Mouse (Mus musculus): Measurements from ENCODE around the gene Ldhb.
"Not testable (repeated sequence)": the region's sequence is repeated elsewhere in the genome, so short reads cannot be mapped to it uniquely, and the experiment has no call there.

Gene Ldhb

DNA sequence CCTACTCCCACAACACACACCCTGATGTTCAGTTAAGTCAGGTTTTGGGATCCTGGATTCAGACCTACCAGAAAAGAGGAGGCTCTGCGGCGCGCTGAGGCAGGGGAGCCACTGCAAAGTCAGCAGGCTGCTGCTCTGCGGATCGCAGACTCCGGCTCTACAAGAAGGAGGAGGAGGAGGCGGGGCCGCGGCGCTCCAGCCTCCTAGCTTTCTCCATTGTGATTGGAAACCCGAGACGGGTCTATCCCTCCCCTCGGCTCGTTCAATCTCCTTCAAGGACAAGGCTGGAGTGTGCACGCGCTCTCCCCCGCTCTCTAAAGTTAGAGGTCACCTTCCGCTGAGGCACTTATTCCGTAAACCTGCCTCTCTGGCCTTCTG is at the start of gene Ldhb:
TSS of gene Ldhb (minus strand) at position 173 of the 378 bp plus-strand sequence.
- DNase-seq (ENCODE audit: low read depth, low spot score): peak; percentile 94

DNA sequence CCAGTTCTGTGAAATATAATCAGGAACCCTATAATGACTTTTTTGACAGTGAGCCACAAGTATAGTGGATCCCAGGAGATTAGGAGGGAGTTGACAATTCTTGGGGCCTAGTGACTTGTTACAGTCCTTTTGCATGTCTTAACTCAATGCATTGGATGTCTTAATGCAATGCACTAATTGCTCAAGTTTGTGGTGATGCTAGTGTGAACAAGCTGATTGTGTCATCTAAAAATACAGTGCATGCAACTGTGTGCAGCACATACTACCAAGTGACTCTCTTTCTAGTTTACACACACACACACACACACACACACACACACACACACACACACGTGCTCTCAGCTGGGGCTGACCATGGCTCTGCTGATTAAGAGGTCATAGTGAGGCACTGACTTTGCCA is 48.2 kb upstream of the Ldhb start:
- DNase-seq (ENCODE audit: low read depth, low spot score): no peak

DNA sequence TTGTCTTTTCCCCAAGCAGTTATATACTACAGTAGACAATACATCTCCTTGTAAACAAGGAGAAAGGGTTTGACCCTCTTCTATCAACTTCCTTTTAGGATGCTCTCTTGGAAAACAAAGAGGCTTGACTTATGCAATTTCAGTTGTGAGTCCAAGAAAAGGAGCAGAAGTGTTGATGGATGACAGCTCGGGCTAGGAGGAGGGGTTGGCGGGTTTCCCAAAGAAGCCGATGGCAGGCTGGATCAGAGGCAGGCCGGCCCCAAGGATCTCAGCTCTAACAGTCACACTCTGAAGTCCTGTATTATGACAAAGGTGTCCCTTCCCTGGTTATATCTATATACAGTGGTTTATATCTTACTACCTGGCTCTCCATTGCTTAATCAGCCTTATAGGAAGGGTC is 43.7 kb upstream of the Ldhb start:
- no peak for DNase-seq (ENCODE audit: low read depth, low spot score)

DNA sequence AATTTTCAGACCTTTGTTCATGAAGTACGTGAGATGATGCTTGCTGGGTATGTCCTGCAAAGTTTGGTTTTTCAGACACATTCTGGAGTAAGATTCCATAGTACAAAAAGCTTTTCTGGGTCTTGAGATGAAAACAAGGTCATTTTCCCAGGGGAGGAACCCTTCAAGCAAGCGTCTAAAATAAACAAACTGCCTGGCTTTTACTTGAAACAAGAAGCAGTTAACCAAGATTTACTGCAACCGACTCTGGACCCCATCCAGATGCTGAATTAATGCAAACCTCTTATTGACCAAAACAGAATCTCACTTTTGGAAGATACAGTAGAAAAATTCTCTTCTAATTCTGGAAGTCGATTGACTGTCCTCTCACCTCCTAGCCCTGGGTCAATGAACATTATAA is 43.1 kb upstream of the Ldhb start:
- DNase-seq (ENCODE audit: low read depth, low spot score): no peak

DNA sequence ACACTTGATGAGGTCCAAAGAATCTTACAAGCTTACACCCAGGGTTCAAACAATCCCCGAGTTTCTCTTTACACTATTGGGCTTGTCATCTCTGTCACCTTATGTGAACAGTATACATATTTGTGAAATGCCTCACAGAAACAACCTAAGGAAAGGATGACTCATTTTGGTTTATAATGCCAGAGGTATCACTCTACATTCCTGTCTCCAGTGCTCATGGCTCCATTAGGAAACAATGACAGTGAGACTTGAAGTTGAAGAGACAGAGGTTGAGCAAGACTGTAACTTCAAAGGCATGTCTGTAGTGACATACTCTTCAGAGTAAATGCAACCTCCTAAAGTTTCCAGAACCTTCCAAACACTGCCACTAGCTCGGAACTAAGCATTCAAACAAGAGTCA is 40.6 kb upstream of the Ldhb start:
- no peak for DNase-seq (ENCODE audit: low read depth, low spot score)

DNA sequence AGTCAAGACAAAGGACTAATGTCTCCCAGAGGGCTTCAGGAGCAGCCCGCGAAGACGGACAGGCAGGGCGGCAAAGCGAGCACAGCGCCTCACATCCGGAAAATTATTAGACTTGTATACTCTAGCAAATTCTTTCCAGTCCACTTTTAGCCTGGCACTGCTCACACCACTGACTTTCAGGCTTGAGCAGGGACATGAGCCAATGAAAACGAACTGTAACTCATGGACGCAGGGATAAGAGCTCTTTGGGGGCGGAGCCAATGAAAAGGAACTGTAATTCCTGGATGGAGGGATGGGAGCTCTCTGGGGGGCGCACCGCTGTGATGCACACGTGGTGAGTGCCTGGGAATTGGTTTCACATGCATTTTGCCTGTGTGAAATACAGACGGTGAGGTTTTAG is 37.4 kb upstream of the Ldhb start:
- DNase-seq (ENCODE audit: low read depth, low spot score): no peak

DNA sequence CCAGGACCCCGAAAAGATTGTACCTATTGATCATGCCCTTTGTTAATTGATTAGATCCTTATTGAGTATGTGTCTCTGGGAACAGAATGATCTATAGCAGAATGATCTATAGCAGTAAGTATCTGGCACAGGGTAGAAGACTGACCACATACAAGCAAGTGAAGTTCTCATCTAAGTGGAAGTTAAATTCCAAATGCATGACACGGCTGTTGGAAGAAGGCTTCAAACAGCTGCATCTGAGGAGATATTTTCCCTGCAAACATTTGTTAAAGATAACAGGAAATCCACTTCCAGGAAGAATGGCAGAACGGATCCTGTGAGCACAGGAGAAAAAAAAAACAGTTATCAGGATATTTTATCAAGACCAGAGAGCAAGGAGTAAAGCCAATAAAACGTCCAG is 35.9 kb upstream of the Ldhb start:
- DNase-seq (ENCODE audit: low read depth, low spot score): no peak

DNA sequence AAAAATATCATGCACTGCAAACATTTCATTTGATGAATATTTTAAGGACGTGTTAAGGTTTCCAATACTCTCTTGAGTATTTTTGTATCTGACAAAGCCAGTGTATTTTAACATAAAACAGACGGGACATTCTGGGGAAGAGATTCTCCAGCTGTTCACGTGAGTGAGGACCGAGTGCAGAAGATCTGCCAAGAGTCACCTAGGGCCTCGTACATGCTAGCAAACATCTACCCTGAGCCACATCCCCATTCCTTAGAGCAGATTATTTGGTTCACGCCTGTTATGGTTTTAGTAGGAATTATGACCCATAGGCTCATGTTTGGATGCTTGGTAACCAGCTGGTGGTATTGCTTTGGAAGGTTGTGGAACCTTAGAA is 35.0 kb upstream of the Ldhb start:
- DNase-seq (ENCODE audit: low read depth, low spot score): no peak

DNA sequence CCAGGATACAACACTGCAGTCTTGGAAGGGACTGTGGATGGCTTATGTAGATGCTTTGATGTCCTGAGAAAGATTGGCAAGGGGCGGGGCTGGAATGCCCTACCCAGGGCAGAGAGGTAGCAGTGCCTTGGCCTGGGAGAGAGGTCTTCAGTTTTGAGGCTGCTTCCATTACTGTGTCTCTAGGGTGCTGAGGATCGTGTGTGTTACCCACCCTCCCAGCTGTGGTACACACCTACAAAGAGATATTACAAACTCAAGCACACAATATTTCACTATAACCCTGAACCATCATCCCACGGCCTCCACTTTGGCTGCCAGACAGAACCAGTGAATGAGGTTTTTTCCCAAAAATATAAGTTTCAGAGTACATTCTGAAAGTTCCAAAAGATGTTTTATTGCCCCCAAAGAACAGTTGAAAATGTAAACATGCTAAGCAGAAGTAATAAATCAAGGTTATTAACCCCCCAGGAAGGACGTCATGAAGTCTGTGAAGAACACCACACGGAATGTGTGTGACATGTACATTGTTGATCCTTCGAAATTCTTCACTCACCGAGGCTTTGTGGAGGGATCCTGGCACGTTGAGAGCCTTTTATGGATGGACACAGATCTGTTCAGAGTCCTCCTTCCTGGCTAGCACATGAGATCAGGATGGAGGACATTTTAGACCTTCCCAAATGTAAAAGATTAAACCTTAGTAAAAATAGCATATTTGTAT is 34.5 kb upstream of the Ldhb start:
- DNase-seq (ENCODE audit: low read depth, low spot score): no peak

DNA sequence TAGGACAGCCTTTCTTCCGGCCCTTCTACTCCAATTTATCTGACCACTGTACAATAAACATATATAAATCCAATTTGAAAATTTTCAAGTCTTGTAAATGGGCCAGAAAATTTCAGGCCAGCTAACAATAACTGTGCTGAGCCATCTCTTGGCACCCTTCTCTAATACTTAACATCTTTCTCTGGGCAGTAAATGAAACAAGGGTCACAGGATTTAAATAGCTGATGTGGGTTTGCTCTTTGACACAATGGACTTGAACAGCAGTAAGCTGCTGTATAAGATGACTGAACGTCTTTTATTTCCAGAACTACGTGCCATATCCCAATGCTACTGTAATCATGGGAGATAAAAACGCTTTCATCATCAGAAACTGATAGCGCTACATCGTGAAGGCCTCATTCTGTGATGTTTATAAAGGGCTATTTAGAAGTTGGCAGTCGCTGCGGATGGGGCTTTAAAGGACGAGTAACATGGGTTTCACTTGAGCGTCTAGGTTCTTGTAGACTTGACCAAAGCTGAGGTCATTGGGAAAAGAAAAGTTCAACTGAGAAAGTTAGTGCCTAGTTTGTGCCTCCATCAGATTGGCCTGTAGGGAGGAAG is 32.9 kb upstream of the Ldhb start:
- no peak for DNase-seq (ENCODE audit: low read depth, low spot score)

DNA sequence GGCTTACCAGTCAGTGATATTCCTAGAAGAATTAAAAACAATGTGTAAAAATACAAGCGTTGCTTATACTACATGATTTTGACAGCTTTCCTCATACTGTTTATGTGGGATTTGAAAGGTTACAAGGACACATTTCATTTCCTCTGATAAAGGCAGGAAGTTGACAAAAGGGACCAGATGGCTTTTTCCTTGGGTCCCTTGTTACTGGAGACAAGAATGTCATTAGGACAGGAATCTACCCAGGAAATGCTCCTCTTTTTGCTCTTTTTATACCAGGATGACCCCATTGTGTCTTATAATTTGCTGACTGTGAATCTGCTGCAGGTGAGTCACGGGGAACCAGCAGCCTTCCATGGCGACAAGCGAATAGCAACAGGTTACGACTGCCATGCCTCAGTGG is 32.4 kb upstream of the Ldhb start:
- DNase-seq (ENCODE audit: low read depth, low spot score): no peak

DNA sequence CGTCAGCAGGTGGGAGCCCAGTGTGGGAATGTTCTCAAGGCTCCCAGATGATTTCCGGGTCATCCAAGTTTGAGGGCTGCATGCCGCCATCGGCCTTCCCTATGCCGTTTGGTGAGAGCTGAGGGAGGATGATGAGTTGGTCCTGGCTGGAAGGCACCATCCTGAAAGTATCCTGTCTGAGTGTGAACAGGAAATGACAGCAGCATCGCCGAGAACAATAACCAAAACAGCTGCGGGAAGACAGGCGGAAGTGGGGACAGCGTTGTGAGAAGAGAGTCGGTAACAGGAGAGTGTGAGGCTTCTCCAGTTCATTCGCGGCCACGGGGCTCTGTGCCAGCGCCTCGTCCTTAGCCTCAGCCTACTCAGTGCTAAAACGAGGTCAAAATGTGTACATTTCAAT is 30.7 kb upstream of the Ldhb start:
- DNase-seq (ENCODE audit: low read depth, low spot score): no peak

DNA sequence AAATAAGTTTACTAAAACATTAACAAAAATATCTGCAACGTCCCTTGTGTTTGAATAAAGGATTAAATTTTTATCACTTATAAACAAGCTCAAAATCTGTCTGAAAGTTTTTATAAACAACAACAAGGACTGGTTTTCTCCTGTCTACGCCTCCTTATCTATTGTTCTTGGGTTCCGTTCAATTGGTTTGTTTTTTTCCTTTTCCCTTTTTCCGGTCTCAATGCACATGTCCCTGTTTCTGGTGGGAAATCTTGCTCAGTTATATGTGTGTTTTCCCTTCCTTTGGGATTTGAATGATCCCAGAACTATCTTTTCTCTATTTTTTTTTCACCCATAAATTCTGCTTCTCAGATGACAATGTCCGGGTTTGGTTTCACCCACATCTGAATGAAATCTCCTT is 25.7 kb upstream of the Ldhb start:
- DNase-seq (ENCODE audit: low read depth, low spot score): no peak

DNA sequence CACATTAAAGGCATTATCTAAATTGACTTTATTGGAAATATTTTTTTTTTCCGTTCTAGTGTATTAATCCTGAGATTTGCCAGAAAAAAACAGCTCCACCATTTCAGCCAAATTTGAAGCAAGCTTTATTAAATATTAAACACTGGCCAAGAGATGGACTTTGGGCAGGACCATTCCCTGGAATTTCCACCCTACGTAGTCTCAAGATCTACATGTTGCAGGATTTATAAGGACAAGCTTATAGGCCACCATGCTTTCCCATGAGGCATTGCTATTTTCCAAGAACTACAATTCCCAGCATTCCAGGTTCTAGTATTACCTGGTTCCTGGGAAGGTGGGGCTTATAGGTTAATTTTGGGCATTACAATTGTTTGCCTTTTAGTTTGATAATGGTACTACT is 24.9 kb upstream of the Ldhb start:
- DNase-seq (ENCODE audit: low read depth, low spot score): no peak

DNA sequence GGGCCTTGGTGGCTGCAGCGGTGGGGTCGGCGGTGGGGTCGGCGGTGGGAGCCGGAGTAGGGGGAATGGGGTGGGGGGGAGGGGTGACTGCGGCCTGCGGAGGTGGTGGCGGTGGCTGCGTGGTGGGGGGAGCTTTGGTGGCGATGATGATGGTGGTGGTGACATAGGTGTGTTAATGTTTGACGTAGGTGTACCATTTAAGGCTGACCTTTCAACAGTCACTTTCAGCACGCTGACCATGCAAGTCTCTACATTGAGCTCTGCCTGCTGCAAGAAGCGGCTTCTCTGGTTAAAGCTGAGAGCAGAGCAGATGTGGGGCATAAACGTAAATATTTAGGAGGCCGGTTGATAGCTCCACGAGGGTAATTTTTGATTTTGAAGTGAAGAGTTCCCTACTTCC is 24.4 kb upstream of the Ldhb start:
- DNase-seq (ENCODE audit: low read depth, low spot score): no peak

DNA sequence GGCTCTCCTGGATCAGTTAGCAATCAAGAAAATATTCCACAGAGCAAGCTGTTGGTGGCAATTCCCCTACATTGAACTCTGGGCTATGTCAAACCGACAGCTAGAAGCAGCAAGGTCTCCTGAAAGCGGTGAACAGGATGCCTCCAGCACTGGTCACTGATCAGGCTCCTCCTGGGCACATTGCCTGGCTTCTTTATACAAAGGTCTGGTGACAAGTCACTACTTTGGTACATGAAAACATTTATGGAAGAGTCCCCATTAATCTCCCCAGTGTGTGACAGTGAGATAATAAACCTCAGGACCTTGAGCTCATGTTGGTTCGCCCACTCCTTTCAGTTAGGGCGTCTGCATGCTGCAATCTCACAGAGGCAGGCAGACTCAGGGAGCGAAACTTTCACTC is 22.6 kb upstream of the Ldhb start:
- no peak for DNase-seq (ENCODE audit: low read depth, low spot score)

DNA sequence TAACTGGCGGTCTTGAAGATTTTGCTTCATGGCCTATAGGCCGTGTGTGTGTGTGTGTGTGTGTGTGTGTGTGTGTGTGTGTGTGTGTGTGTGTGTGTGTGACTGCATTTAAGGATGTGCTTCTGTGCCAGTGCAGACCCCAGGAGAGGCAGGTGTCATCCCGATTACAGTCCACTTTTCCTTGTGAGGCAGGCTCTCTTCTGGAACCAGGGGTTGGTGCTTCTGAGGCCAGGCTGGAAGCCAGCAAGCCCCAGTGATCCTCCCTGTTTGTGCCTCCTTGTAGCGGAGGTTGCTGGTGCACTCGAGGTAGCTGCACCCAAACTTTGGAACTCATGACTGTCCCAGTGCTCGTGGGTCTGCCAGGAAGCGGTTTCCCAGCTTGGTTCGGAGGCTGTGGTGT is 21.9 kb upstream of the Ldhb start:
- no peak for DNase-seq (ENCODE audit: low read depth, low spot score)

DNA sequence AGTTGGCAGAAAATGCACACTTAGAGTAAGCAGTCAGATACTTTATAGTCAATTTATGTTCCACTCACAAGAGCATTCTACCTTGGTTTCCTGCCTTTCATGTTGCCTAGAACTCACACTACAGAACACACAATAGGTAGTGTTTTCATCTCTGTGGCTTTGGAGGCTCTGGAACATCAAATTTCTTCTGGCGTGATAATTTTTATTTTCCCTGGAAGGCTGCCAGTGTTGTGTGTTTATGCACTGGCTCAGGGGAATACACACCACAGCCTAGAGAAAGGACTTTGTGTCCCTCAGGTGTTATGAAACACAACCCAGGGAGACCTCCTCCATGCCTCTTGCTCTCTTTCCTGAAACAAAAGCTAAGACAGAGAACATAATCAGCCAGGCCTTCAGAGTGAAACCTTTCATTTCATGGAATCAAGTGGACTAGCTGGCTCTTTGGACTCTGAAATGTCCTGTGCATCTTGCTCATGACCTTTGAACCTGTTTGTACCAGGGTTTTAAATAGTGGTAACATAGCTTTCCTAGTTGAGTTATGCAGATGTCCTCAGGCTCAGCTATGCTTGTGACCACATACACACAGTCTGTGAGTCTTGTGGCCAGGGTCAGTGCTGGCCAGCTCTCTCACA is 20.3 kb upstream of the Ldhb start:
- no peak for DNase-seq (ENCODE audit: low read depth, low spot score)

DNA sequence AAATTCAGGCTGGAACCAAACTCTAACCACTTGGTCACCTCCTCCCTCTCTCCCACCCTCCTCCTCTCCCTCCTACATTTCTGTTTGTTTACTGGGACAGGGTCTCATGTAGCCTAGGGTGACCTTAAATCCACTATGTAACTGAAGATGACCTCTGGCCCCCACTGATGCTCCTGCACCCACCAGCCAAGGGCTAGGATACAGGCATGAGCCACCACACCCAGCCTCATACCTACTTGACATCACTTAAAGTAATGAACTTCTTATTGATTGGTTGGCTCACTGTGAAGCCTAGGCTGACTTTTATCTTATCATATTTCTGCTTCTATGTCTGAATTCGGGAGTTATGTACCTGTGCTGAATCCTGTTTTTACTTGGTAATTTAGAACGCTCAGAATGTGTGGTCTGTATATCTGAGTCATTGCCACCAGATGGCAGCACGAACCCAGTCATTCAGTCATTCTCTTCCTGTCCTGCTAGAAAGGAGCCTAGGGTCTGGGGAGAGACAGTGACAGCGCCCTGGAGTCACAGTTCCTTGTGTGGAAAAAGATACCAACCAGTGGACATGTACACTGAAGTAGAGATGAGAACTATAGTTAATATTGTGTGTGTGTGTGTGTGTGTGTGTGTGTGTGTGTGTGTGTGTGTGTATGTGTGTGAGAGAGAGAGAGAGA is 17.0 kb upstream of the Ldhb start:
- peak; percentile 68 for DNase-seq (ENCODE audit: low read depth, low spot score)

DNA sequence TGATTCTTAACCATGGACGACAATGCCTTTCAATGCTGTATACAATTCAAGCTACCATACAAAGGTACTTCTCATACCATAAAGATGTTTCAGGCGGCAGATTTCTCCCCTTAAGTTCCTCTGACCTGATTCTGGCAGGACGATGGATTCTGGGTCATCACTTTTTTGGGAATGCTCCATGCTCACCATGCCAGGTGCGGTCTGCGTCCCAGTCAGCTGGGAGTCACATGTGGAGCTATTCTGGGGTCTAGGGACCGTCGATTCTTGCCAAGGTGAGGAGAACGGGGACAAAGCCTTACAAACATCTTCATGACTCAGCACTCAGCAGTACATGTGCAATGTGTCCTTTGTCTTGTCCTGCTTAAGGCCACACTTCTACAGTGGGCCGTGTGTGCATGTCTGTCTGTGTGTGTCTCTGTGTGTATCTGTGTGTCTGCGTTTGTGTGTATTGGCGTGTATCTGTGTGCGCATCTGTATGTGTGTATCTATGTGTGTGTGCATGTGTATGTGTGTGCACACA is 13.9 kb upstream of the Ldhb start:
- no peak for DNase-seq (ENCODE audit: low read depth, low spot score)

DNA sequence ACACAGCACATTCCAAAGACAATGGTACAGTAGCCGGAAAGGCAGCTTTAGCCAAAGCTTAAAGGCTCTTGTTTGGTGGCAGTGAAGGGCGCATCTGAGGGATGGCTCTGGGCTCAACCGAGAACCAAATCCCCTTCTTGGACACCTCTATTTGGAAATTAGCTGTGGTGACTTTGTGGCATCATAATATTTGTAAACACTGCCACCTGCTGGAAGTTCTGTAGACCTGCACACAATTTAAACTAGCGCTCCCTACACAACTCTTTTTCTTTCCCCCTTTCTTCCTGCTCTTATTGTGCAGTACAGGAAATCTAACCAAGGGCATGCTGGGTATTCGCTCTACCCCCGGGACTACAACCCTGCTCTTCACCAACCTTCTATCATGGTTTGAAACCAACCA is 11.4 kb upstream of the Ldhb start:
- peak; percentile 69 for DNase-seq (ENCODE audit: low read depth, low spot score)

DNA sequence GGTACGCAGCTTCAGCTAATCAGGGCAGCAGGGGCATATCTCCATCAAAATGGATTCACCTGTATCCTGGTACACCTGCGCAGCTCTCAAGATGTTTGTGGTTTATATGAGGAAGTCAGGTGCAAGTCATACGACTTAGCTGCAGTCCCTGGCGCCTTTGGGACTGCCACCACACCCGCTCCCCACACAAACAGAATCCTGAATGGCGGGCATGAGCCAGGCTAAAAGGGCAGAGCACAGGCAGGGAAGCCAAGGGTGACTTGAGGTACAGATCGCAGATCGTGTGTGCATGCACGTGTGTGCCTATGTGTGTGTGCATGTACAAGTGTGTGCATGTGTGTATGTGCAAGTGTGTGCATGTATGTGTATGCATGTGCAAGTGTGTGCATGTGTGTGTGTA is 7.6 kb upstream of the Ldhb start:
- DNase-seq (ENCODE audit: low read depth, low spot score): not testable (repeated sequence)

DNA sequence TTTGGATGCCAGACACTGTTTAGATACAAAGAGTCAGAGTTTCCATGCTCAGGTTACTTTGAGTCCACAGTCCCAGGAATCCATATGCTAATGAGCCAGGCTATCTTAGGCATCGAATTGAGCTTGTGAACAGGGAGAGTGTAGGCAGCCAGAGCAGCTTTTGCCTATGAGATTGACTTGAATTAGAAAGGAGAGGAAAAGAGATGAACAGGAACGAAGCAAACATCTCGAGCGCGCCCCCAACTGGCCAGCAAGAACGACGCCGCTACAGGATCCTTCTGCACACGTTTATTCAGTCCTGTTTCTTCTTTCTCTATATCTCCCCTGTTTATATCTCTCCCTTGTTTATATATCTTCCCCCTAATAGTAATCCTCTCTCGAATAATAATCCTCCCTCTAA is 7.2 kb upstream of the Ldhb start:
- no peak for DNase-seq (ENCODE audit: low read depth, low spot score)
